Mouse (Mus musculus) embryonic fibroblast, embryonic 13.5 days (primary cell): ENCODE measurements at regions not wholly inside any gene's neighbourhood (a gene's known extent, or its start where the extent isn't known, plus 50 kb on each side); places are given as distances from the start of the nearest gene placed in this dataset.

ENCODE experiments used
- CTCF ChIP-seq: IDR thresholded peaks from 2 replicates; pipeline ENCODE4 v1.5.1; 2011; ENCODE audit warnings: mild to moderate bottlenecking, control low read depth, low read length, moderate library complexity, borderline replicate concordance; ENCODE audit not compliant: insufficient read depth
- POLR2A ChIP-seq: IDR thresholded peaks from 2 replicates; pipeline ENCODE4 v1.6.1; 2011; ENCODE audit warnings: low read depth, mild to moderate bottlenecking, control low read depth, low read length, moderate library complexity

- no peak for TF ChIP-seq CTCF
- TF ChIP-seq POLR2A: no peak
Observed at GRCm38 (mm10) chr7:64036154-64036553, 97.4 kb upstream of the Klf13 start.
